Mouse (Mus musculus): ENCODE measurements around the gene Duoxa1.

- TF ChIP-seq CTCF (conservative IDR thresholded peaks at IDR 0.05; ENCODE audit: low read length) (no peak), NANOG (IDR thresholded peaks at IDR 0.05; ENCODE audit: borderline replicate concordance, low read length) (no peak), POU5F1 (IDR thresholded peaks at IDR 0.05; ENCODE audit: borderline replicate concordance, low read length) (no peak)
Measured at GRCm38 (mm10) chr2:122353765-122354164, 40.2 kb upstream of the Duoxa1 start.
